Mouse (Mus musculus): Measurements from ENCODE around the gene Macrod2.

- TF ChIP-seq POLR2A (IDR thresholded peaks at IDR 0.05; ENCODE audit: extremely low read depth, insufficient read depth, low read length) (no peak), CTCF (IDR thresholded peaks at IDR 0.05; ENCODE audit: low read depth, low read length) (no peak)
Measured at GRCm38 (mm10) chr2:142169649-142170048, 1774.5 kb downstream of the Macrod2 start.
